Mouse (Mus musculus) urinary bladder, postnatal 10 days (tissue): ENCODE data around the gene Rhox4f.
"Not testable (repeated sequence)": the region's sequence is repeated elsewhere in the genome, so short reads cannot be mapped to it uniquely, and the experiment has no call there.

Experiments used
- DNase-seq: peaks from one replicate; pipeline ENCODE4 v3.0.0; 2022; ENCODE audit warnings: low spot score

Gene Rhox4f

GRCm38 (mm10) chrX:37607604-37608003, at the start of gene Rhox4f:
TSS of gene Rhox4f (minus strand) at chrX:37607704.
- DNase-seq: not testable (repeated sequence)

- DNase-seq: not testable (repeated sequence)
These were observed 43.7 kb upstream of the Rhox4f start, which contains the start of gene Rhox4g for GRCm38 (mm10) chrX:37651227-37651626. TSS of gene Rhox4g (minus strand) at chrX:37651327.

GRCm38 (mm10) chrX:37643370-37643769, 35.9 kb upstream of the Rhox4f start, which contains the start of gene Rhox2g:
TSS of gene Rhox2g (minus strand) at chrX:37643470.
- not testable (repeated sequence) for DNase-seq

- DNase-seq: not testable (repeated sequence)
These were observed 21.0 kb upstream of the Rhox4f start, which contains the start of gene Rhox3g for GRCm38 (mm10) chrX:37628512-37628911. TSS of gene Rhox3g (minus strand) at chrX:37628612.

- not testable (repeated sequence) for DNase-seq
These were observed 26.8 kb downstream of the Rhox4f start, which contains the start of gene Rhox3f for GRCm38 (mm10) chrX:37580692-37581091. TSS of gene Rhox3f (plus strand) at chrX:37580992.

GRCm38 (mm10) chrX:37572638-37573037, 34.9 kb downstream of the Rhox4f start:
- DNase-seq: not testable (repeated sequence)

GRCm38 (mm10) chrX:37571105-37571504, 36.4 kb downstream of the Rhox4f start, which contains the start of gene Rhox2f:
TSS of gene Rhox2f (plus strand) at chrX:37571405.
- not testable (repeated sequence) for DNase-seq

- DNase-seq: not testable (repeated sequence)
These were observed 50.4 kb downstream of the Rhox4f start, which contains the start of gene Rhox4e for GRCm38 (mm10) chrX:37557112-37557511. TSS of gene Rhox4e (plus strand) at chrX:37557412.
